Mouse (Mus musculus): ENCODE data around the gene Akr1c18. TPM values are rescaled to one million over a fixed set of nuclear protein-coding genes. Genes with fewer than 3 reads are reported as not detected.

Gene Akr1c18
- total RNA-seq, 2 experiments from 2014 or later: 0.91 to 1.9 TPM

GRCm38 (mm10) chr13:4110281-4111188, 39.9 kb downstream of the Akr1c18 start:
- peak; percentile 55 to 72 for DNase-seq (ENCODE audit: low spot score in 2 of 2)

- DNase-seq (ENCODE audit: low spot score in 2 of 2): no peak
Measured at GRCm38 (mm10) chr13:4102721-4103120, 47.7 kb downstream of the Akr1c18 start.

GRCm38 (mm10) chr13:4101691-4102090, 48.8 kb downstream of the Akr1c18 start:
- DNase-seq (ENCODE audit: low spot score in 2 of 2): no peak

Other genes with a start within 250 kb of the Akr1c18 start
- gene Net1, start 232.4 kb downstream of the Akr1c18 start, total RNA-seq (2021): 10 to 100 TPM; 36.9 to 42.4 TPM
- gene Tubal3, start 232.4 kb downstream of the Akr1c18 start, total RNA-seq (2021): not detected
- gene Ucn3, start 205.3 kb downstream of the Akr1c18 start, total RNA-seq (2021): under 1 TPM in 1 of 2 experiments, not detected in 1; 0.45 TPM
- 1 to 10 TPM; 1.0 to 1.5 TPM for gene Akr1c14, start 101.6 kb downstream of the Akr1c18 start, total RNA-seq (2021)
- gene Akr1c13, start 40.5 kb upstream of the Akr1c18 start, total RNA-seq (2021): 1 to 10 TPM in 1 of 2 experiments, under 1 TPM in 1; 0.70 to 1.5 TPM
- under 1 TPM in 1 of 2 experiments, not detected in 1; 0.28 TPM for gene Akr1c19, start 78.0 kb upstream of the Akr1c18 start, total RNA-seq (2021)
- not detected for gene Akr1c12, start 128.8 kb upstream of the Akr1c18 start, total RNA-seq (2021)